Mouse (Mus musculus) megakaryocyte, embryonic 14.5 days (primary cell): Measurements from ENCODE around the gene Il1rap.

Experiments used
- FLI1 ChIP-seq: IDR thresholded peaks from 2 replicates; pipeline ENCODE4 v1.6.1; 2012; ENCODE audit warnings: low read length, inconsistent platforms, mixed read lengths
- GATA1 ChIP-seq: IDR thresholded peaks from 3 replicates; pipeline ENCODE4 v1.6.1; 2012; ENCODE audit warnings: mixed read lengths, low read length, inconsistent platforms, borderline replicate concordance

DNA sequence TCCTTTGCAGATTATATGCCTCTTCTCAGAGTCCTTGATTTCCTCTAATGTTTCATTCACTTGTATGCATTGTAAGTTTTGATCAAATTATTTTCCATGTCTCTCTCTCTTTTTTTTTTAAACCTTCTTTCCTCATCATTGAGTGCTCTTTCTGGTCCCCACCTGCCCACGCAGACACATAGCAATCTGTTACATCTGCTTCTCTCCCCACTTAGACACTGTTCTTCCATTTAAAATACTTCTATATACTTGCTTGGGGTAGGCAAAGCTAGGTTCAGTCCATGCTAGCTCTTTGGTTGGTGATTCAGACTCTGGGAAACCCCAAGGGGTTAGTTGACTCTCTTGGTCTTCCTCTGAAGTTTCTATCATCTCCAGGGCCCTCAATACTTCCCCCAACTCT is 20.0 kb downstream of the Il1rap start:
- TF ChIP-seq GATA1, result no peak
- TF ChIP-seq FLI1, result no peak
